Mouse (Mus musculus): Measurements from ENCODE around the gene Crybg1. TPM values are rescaled to one million over a fixed set of nuclear protein-coding genes. Genes with fewer than 3 reads are reported as not detected.

Gene Crybg1
- polyA plus RNA-seq (2017; shearing (Covaris generic)) = 45.9 TPM

DNA sequence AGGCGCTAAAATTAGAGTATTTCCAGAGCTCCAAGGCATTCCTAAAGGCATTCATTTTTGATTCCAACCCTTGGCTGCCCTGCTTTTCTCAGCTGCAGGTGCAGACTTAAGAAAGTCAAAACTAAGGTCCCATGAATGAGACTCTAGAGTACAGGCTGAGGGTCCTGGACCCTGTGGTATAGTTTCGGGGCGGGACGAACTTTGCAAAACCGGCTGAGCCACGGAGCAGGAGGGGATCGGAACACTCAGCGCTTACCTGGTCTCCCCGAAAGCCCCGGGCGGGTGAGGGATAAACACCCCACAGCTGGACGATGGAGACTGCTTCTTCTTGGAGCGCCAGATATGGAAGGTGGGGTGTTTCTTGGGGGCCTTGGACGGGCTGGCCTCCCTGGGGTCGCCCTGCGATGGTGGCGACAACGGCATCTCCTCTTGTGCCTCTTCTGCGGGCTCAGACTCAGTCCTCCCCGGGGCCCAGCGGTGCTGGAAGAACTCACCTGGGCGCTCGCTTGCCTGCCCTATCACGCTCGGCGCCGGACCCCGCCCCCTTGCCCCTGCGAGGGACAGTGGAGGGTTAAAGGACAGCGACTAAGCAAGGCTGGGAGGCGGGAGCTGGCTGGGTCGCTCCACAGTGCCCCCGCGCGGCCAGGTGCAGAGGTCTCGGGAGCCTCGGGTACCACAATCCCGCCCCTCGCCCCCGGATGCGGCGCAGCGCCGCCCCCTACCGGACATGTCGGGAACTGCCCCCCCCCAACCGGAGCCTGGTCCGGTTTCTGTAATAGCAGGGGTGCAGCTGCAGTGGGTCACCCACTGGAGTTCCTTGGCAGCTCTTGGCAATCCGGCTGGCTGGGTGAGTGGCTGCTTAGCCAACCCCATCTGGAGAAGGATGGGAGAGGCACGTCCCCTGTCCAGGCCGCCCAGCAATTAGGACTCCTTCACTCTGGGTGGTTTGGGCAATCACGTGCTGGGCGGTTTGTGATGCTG is at the start of gene Crybg1:
Gene Crybg1 (minus strand): TSS at position 517 of the 981 bp plus-strand sequence.

DNA sequence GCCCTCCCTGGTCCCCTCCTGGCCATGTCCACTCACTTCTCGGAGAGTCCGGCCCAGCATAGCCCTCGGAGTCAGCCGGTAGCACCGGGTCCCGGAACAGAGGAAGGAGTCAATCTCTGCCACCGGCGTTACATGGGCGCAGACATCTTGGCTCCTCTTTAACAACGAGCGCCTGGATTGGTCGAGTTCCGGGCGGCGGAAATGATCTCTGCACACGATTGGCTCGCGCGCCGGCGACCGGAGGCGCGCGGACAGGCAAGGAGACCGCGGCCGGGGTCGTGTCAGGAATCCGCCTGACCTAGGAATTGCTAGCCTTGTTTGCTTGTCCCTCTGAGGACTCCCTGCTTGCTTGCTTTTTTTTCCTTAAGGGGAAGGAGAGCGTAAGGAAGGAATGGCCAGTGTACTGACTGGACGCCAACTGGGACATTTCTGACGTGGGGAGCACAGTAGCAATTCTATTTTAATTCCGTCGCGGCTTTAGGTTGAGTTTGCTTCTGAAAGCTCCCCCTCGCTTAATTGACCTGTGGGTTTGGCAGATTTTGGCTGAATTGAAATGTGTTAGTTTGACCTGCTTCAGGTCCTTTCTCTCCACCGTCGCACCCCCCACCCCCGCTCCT is 247.0 kb downstream of the Crybg1 start, which contains the start of the genes Qrsl1 and Rtn4ip1:
Gene Qrsl1 (minus strand): TSS at position 168 of the 617 bp plus-strand sequence.
Gene Rtn4ip1 (plus strand): TSS at position 230 of the 617 bp plus-strand sequence.

Other genes starting within 250 kb of the Crybg1 start
- 22.0 TPM for gene Qrsl1, start 247.1 kb downstream of the Crybg1 start, polyA plus RNA-seq (2017; shearing (Covaris generic))
- 14.7 TPM for gene Rtn4ip1, start 247.0 kb downstream of the Crybg1 start, polyA plus RNA-seq (2017; shearing (Covaris generic))
- gene Atg5, start 119.5 kb upstream of the Crybg1 start, polyA plus RNA-seq (2017; shearing (Covaris generic)) = 53.4 TPM